Comparison of ENCODE assay signal across 18 mouse cellular contexts in the genomic region with DNA sequence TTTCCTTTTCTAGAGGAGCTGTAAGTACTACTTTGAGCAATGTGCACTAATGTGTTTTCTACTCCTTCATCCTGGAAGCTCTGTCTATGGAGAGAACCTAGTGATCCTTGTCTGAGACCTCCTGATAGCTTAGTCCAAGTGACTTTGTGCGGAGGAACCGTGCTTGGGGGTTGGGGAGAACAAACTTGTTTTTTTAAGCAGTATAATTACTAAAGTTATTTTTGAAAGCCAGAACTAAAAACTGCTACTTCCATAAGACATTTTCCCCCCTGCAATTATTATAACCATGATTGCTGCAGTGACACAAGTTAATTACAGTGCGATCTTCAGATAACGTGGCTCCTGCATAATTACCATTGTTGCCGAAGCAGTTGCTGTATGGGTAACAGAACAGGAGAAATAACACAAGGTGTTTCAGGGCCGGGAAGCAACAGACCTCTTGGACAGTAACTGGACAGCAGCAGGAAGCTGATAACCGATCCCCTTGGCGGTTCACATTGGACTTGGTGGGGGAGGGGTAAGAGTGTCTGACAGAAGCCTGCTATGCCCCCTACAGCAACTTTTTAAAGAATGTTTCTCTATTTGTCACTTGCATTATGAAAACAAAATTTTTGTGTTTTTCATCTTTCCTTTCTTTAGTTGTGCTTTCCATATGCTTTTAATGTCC. TPM values are rescaled to one million over a fixed set of nuclear protein-coding genes. Genes with fewer than 3 reads are reported as not detected.
A peak's percentile ranks its signal among the peaks of the same experiment; 100 is the strongest.
DNase-seq lines count a peak whose midpoint lies in the region; ATAC-seq and TF ChIP-seq lines count a peak whose summit lies in the region.
"Had no signal": no experiment of that assay in that cellular context is flagged by ENCODE, and none has a peak within 500 bp of the region (broad histone marks: within the 10 kb centered on the region; RNA-seq: fewer than 3 reads in every experiment).

No protein-coding gene starts in this region.

- ATAC-seq in kidney, postnatal 0 days (replicated peaks; ENCODE audit: low FRiP score, low read depth), result no peak
- no peak for ATAC-seq in kidney, embryonic 15.5 days (replicated peaks; ENCODE audit: low FRiP score)
- ATAC-seq in embryonic facial prominence, embryonic 15.5 days (ENCODE audit: insufficient number of reproducible peaks, low FRiP score, low TSS enrichment, low read depth), result no peak
- no peak for ATAC-seq in forebrain, postnatal 0 days
- ATAC-seq: forebrain, embryonic 16.5 days had no signal

- no peak overlapping the region for H3K4me3 ChIP-seq in kidney, postnatal 0 days (replicated peaks; ENCODE audit: low read depth, low read length)
- no peak overlapping the region for H3K4me3 ChIP-seq in kidney, embryonic 15.5 days (replicated peaks)
- no peak overlapping the region for H3K4me3 ChIP-seq in embryonic facial prominence, embryonic 15.5 days (replicated peaks)
- H3K4me3 ChIP-seq in forebrain, postnatal 0 days (ENCODE audit: low read depth, low read length), result no peak overlapping the region
- H3K4me3 ChIP-seq: midbrain, embryonic 12.5 days; neural tube, embryonic 15.5 days; stomach, embryonic 15.5 days had no signal

- H3K27ac ChIP-seq in kidney, postnatal 0 days, result no peak overlapping the region
- no peak overlapping the region for H3K27ac ChIP-seq in kidney, embryonic 15.5 days
- peak overlapping the region; percentile 61 for H3K27ac ChIP-seq in embryonic facial prominence, embryonic 15.5 days (replicated peaks)
- H3K27ac ChIP-seq in forebrain, postnatal 0 days (ENCODE audit: low read depth, low read length), result no peak overlapping the region
- H3K27ac ChIP-seq: macrophage; midbrain, embryonic 12.5 days; neural tube, embryonic 15.5 days had no signal

- peak; percentile 51 for DNase-seq in gastrocnemius, adult 18-20 months (ENCODE audit: low spot score)
- no peak for DNase-seq in gastrocnemius, postnatal 4 days (ENCODE audit: low spot score in 2 of 2)
- peak; percentile 53 for DNase-seq in kidney, postnatal 0 days (ENCODE audit: low spot score)
- peak; percentile 63 for DNase-seq in retina, embryonic 14.5 days (ENCODE audit: low spot score)
- no peak for DNase-seq in lung, postnatal 36 days
- no peak for DNase-seq in forebrain, postnatal 0 days
- DNase-seq: adrenal gland, postnatal 25 days; B cell, adult 2 months; cerebellum, adult 8-10 months; lung, embryonic 14.5 days; thymus, postnatal 25 days had no signal

- WGBS in kidney, postnatal 0 days, result 38% methylated on average over 8 of the region's 8 CpGs
- WGBS in kidney, embryonic 15.5 days, result 38% methylated on average over 8 of the region's 8 CpGs
- WGBS in embryonic facial prominence, embryonic 15.5 days, result 37% methylated on average over 8 of the region's 8 CpGs
- 61% methylated on average over 8 of the region's 8 CpGs for WGBS in forebrain, postnatal 0 days

- H3K4me2 ChIP-seq in kidney, postnatal 0 days (ENCODE audit: low read length), result no peak overlapping the region
- no peak overlapping the region for H3K4me2 ChIP-seq in kidney, embryonic 15.5 days
- no peak overlapping the region for H3K4me2 ChIP-seq in embryonic facial prominence, embryonic 15.5 days (replicated peaks)
- H3K4me2 ChIP-seq in forebrain, postnatal 0 days (ENCODE audit: low read depth), result no peak overlapping the region
- H3K4me2 ChIP-seq: lung, embryonic 14.5 days; midbrain, embryonic 12.5 days; neural tube, embryonic 15.5 days; stomach, embryonic 15.5 days had no signal

- H3K36me3 ChIP-seq in kidney, postnatal 0 days (ENCODE audit: insufficient read depth, low read length), result no peaks in the 10 kb centered on the region
- H3K36me3 ChIP-seq in kidney, embryonic 15.5 days, result peaks cover 9% of the 10 kb centered on the region
- H3K36me3 ChIP-seq in embryonic facial prominence, embryonic 15.5 days, result peaks cover 8% of the 10 kb centered on the region; the same call in 1 of the 2 replicates
- H3K36me3 ChIP-seq in forebrain, postnatal 0 days (ENCODE audit: insufficient read depth), result no peaks in the 10 kb centered on the region
- H3K36me3 ChIP-seq: neural tube, embryonic 15.5 days; stomach, embryonic 15.5 days had no signal

- H3K27me3 ChIP-seq in kidney, postnatal 0 days (ENCODE audit: insufficient read depth, low read length), result no peaks in the 10 kb centered on the region
- H3K27me3 ChIP-seq in kidney, embryonic 15.5 days, result no peaks in the 10 kb centered on the region
- H3K27me3 ChIP-seq in embryonic facial prominence, embryonic 15.5 days, result no peaks in the 10 kb centered on the region
- H3K27me3 ChIP-seq in forebrain, postnatal 0 days (ENCODE audit: insufficient read depth, low read length), result 0 out of 2 replicates have a peak, but pooled peaks cover under 1% of the 10 kb centered on the region
- H3K27me3 ChIP-seq: midbrain, embryonic 12.5 days; neural tube, embryonic 15.5 days; stomach, embryonic 15.5 days had no signal

- H3K9me3 ChIP-seq in kidney, postnatal 0 days (replicated peaks; ENCODE audit: low read length), result no peaks in the 10 kb centered on the region
- no peaks in the 10 kb centered on the region for H3K9me3 ChIP-seq in kidney, embryonic 15.5 days (replicated peaks)
- no peaks in the 10 kb centered on the region for H3K9me3 ChIP-seq in embryonic facial prominence, embryonic 15.5 days (replicated peaks)
- no peaks in the 10 kb centered on the region for H3K9me3 ChIP-seq in forebrain, postnatal 0 days (ENCODE audit: low read length)
- H3K9me3 ChIP-seq: midbrain, embryonic 12.5 days; neural tube, embryonic 15.5 days; stomach, embryonic 15.5 days had no signal

- TF ChIP-seq CTCF in kidney, postnatal 0 days (IDR thresholded peaks at IDR 0.05; ENCODE audit: low read depth), result 0 out of 2 replicates have a peak, but pooled peaks have one; percentile 11
- TF ChIP-seq CTCF in forebrain, postnatal 0 days (IDR thresholded peaks at IDR 0.05; ENCODE audit: low read depth), result no peak

- peaks cover 8% of the 10 kb centered on the region; the same call in 1 of the 2 replicates for H3K4me1 ChIP-seq in kidney, postnatal 0 days (replicated peaks; ENCODE audit: insufficient read depth, low read length)
- H3K4me1 ChIP-seq in kidney, embryonic 15.5 days, result peaks cover 27% of the 10 kb centered on the region
- peaks cover 23% of the 10 kb centered on the region; the same call in 1 of the 2 replicates for H3K4me1 ChIP-seq in embryonic facial prominence, embryonic 15.5 days
- no peaks in the 10 kb centered on the region for H3K4me1 ChIP-seq in forebrain, postnatal 0 days (ENCODE audit: insufficient read depth)
- H3K4me1 ChIP-seq: neural tube, embryonic 15.5 days had no signal

- H3K9ac ChIP-seq in kidney, postnatal 0 days (ENCODE audit: low read depth, low read length), result no peak overlapping the region
- H3K9ac ChIP-seq in kidney, embryonic 15.5 days, result no peak overlapping the region
- H3K9ac ChIP-seq in embryonic facial prominence, embryonic 15.5 days, result no peak overlapping the region
- no peak overlapping the region for H3K9ac ChIP-seq in forebrain, postnatal 0 days
- H3K9ac ChIP-seq: lung, embryonic 14.5 days; midbrain, embryonic 12.5 days; neural tube, embryonic 15.5 days; stomach, embryonic 15.5 days had no signal

RNA-seq across cellular contexts. Expression of gene Ccdc34, which starts 46.7 kb away (rescaled TPM):
- total RNA-seq in gastrocnemius, adult 18-20 months (2021), result 1 to 10 TPM; 2.4 to 2.8 TPM
- total RNA-seq in gastrocnemius, postnatal 4 days (2021), result 10 to 100 TPM; 20.6 to 22.9 TPM
- polyA plus RNA-seq in kidney, postnatal 0 days (2015; fragmentation: Nextera tagmentation; extraction: Ambion mirVana), result 42.7 and 45.1 TPM in 2 replicates
- polyA plus RNA-seq in kidney, embryonic 15.5 days (2015; fragmentation: Nextera tagmentation; extraction: Ambion mirVana), result 47.1 and 49.5 TPM in 2 replicates
- 47.1 and 48.2 TPM in 2 replicates for polyA plus RNA-seq in embryonic facial prominence, embryonic 15.5 days (2015; fragmentation: Nextera tagmentation; extraction: Ambion mirVana)
- total RNA-seq in forebrain, postnatal 0 days (2014; rRNA removed), result 27.3 and 27.5 TPM in 2 replicates
- polyA plus RNA-seq in forebrain, postnatal 0 days (2015; fragmentation: Nextera tagmentation; extraction: Ambion mirVana), result 26.6 and 27.3 TPM in 2 replicates

RNA-seq across cellular contexts. Expression of gene Lgr4, which starts 53.4 kb away (rescaled TPM):
- total RNA-seq in gastrocnemius, adult 18-20 months (2021), result 10 to 100 TPM; 24.5 to 28.7 TPM
- total RNA-seq in gastrocnemius, postnatal 4 days (2021), result 10 to 100 TPM; 33.2 to 36.3 TPM
- 43.8 and 47.8 TPM in 2 replicates for polyA plus RNA-seq in kidney, postnatal 0 days (2015; fragmentation: Nextera tagmentation; extraction: Ambion mirVana)
- polyA plus RNA-seq in kidney, embryonic 15.5 days (2015; fragmentation: Nextera tagmentation; extraction: Ambion mirVana), result 27.8 and 28.0 TPM in 2 replicates
- 20.7 and 23.3 TPM in 2 replicates for polyA plus RNA-seq in embryonic facial prominence, embryonic 15.5 days (2015; fragmentation: Nextera tagmentation; extraction: Ambion mirVana)
- 18.1 and 26.7 TPM in 2 replicates for total RNA-seq in forebrain, postnatal 0 days (2014; rRNA removed)
- polyA plus RNA-seq in forebrain, postnatal 0 days (2015; fragmentation: Nextera tagmentation; extraction: Ambion mirVana), result 4.6 and 5.6 TPM in 2 replicates

Comparison
In these comparisons a context has a peak if more than half of its experiments do, and no peak if none do; other contexts are left out.
1. DNase-seq: peak in gastrocnemius, adult 18-20 months (single experiment), kidney, postnatal 0 days (single experiment) and retina, embryonic 14.5 days (single experiment); none in gastrocnemius, postnatal 4 days (0 of 2), lung, postnatal 36 days (single experiment) and forebrain, postnatal 0 days (single experiment).